ENCODE assay signal across 20 mouse cellular contexts in genomic region chr5:122231431-122231830, GRCm38 (mm10). TPM values are rescaled to one million over a fixed set of nuclear protein-coding genes. Genes with fewer than 3 reads are reported as not detected.
DNase-seq lines count a peak whose midpoint lies in the region; ATAC-seq and TF ChIP-seq lines count a peak whose summit lies in the region.
"Had no signal": no experiment of that assay in that cellular context is flagged by ENCODE, and none has a peak within 500 bp of the region (broad histone marks: within the 10 kb centered on the region; RNA-seq: fewer than 3 reads in every experiment).

No protein-coding gene starts in this region.

- H3K4me3 ChIP-seq in bone marrow, adult 2 months (replicated peaks; ENCODE audit: control insufficient read depth, low read depth, low read length), result no peak overlapping the region
- H3K4me3 ChIP-seq in olfactory bulb, adult 2 months (ENCODE audit: insufficient read depth, low read depth, low read length), result no peak overlapping the region
- H3K4me3 ChIP-seq: embryonic facial prominence, embryonic 10.5 days; forebrain, embryonic 15.5 days; heart, embryonic 10.5 days; kidney, embryonic 15.5 days; liver, embryonic 13.5 days; midbrain, embryonic 10.5 days; stomach, embryonic 15.5 days had no signal

- H3K27ac ChIP-seq in bone marrow, adult 2 months (ENCODE audit: control insufficient read depth, insufficient read depth, low read depth, low read length, poor library complexity), result peak overlapping the region; percentile 22
- peak overlapping the region; percentile 56; the same call in 1 of the 2 replicates for H3K27ac ChIP-seq in olfactory bulb, adult 2 months (ENCODE audit: insufficient read depth, low read depth, low read length)
- H3K27ac ChIP-seq: embryonic facial prominence, embryonic 10.5 days; forebrain, embryonic 15.5 days; heart, embryonic 10.5 days; liver, embryonic 13.5 days; midbrain, embryonic 10.5 days; stomach, embryonic 15.5 days had no signal

- no peak for TF ChIP-seq POLR2A in bone marrow, adult 2 months (IDR thresholded peaks at IDR 0.05; ENCODE audit: borderline replicate concordance, control insufficient read depth, low read depth, low read length)
- no peak for TF ChIP-seq POLR2A in olfactory bulb, adult 2 months (IDR thresholded peaks at IDR 0.05; ENCODE audit: insufficient read depth, low read depth, low read length)

- DNase-seq in CD4-positive, CD25-positive, alpha-beta regulatory T cell, adult 2 months (ENCODE audit: low read depth, low spot score), result peak; percentile 50
- DNase-seq in A20 (ENCODE audit: low read depth, low spot score), result peak; percentile 59
- DNase-seq in right cerebral cortex, postnatal 10 days (ENCODE audit: low spot score in 2 of 2), result no peak
- DNase-seq: adrenal gland, postnatal 14 days; cerebellum, adult 9-11 months; liver, embryonic 13.5 days; lung, embryonic 14.5 days; right cerebral cortex, postnatal 14 days had no signal

- no peak for ATAC-seq in CD4-positive, CD25-positive, alpha-beta regulatory T cell, adult 4 months
- no peak for ATAC-seq in megakaryocyte-erythroid progenitor cell, adult 5-6 weeks (replicated peaks; ENCODE audit: low FRiP score, low TSS enrichment, poor library complexity, severe bottlenecking)
- ATAC-seq: forebrain, embryonic 15.5 days; hindbrain, embryonic 16.5 days; intestine, postnatal 0 days had no signal

- no peak for TF ChIP-seq CTCF in bone marrow, adult 2 months (IDR thresholded peaks at IDR 0.05; ENCODE audit: control insufficient read depth, insufficient read depth, low read length)
- no peak for TF ChIP-seq CTCF in olfactory bulb, adult 2 months (IDR thresholded peaks at IDR 0.05; ENCODE audit: insufficient read depth, low read depth, low read length)

- WGBS in bone marrow, adult 2 months, result 15% methylated on average over 6 of the region's 6 CpGs
- 67% methylated on average over 6 of the region's 6 CpGs for WGBS in olfactory bulb, adult 2 months

- peaks cover 22% of the 10 kb centered on the region for H3K4me1 ChIP-seq in bone marrow, adult 2 months (ENCODE audit: control insufficient read depth, insufficient read depth, low read length)
- H3K4me1 ChIP-seq in olfactory bulb, adult 2 months (ENCODE audit: control insufficient read depth, insufficient read depth, low read length), result peaks cover 53% of the 10 kb centered on the region
- H3K4me1 ChIP-seq: stomach, embryonic 15.5 days had no signal

RNA-seq across cellular contexts. Expression of gene Hvcn1, which starts 24.8 kb away (rescaled TPM):
- 100 to 1,000 TPM in 1 of 2 experiments, 10 to 100 TPM in 1; 51.8 to 108 TPM for polyA plus RNA-seq in CD4-positive, CD25-positive, alpha-beta regulatory T cell, adult 4 months (2017; shearing (Covaris generic))
- polyA plus RNA-seq in bone marrow, adult 2 months (2011; ENCODE audit: insufficient read depth, insufficient read length, low replicate concordance, missing spikeins), result 18.2 and 30.0 TPM in 2 replicates
- not detected in 2 replicates for polyA plus RNA-seq in olfactory bulb, adult 2 months (2012; ENCODE audit: insufficient read depth, insufficient read length, low replicate concordance, missing spikeins)
- total RNA-seq in megakaryocyte-erythroid progenitor cell, adult 5-6 weeks (2014; fragmentation: Nextera tagmentation), result 1.4 and 11.2 TPM in 2 replicates
- total RNA-seq in megakaryocyte-erythroid progenitor cell, adult 5-6 weeks (2017), result 0.38 and 1.4 TPM in 2 replicates

RNA-seq across cellular contexts. Expression of gene Tctn1, which starts 32.8 kb away (rescaled TPM):
- 1 to 10 TPM; 1.1 to 2.0 TPM for polyA plus RNA-seq in CD4-positive, CD25-positive, alpha-beta regulatory T cell, adult 4 months (2017; shearing (Covaris generic))
- polyA plus RNA-seq in bone marrow, adult 2 months (2011; ENCODE audit: insufficient read depth, insufficient read length, low replicate concordance, missing spikeins), result 6.5 and 17.7 TPM in 2 replicates
- polyA plus RNA-seq in olfactory bulb, adult 2 months (2012; ENCODE audit: insufficient read depth, insufficient read length, low replicate concordance, missing spikeins), result not detected in 2 replicates
- 7.6 and 10.4 TPM in 2 replicates for total RNA-seq in megakaryocyte-erythroid progenitor cell, adult 5-6 weeks (2014; fragmentation: Nextera tagmentation)
- total RNA-seq in megakaryocyte-erythroid progenitor cell, adult 5-6 weeks (2017), result 2.5 and 4.2 TPM in 2 replicates

RNA-seq across cellular contexts. Expression of gene Pptc7, which starts 52.7 kb away (rescaled TPM):
- polyA plus RNA-seq in CD4-positive, CD25-positive, alpha-beta regulatory T cell, adult 4 months (2017; shearing (Covaris generic)), result 10 to 100 TPM; 17.8 to 18.7 TPM
- polyA plus RNA-seq in bone marrow, adult 2 months (2011; ENCODE audit: insufficient read depth, insufficient read length, low replicate concordance, missing spikeins), result 5.0 and 7.2 TPM in 2 replicates
- not detected in 2 replicates for polyA plus RNA-seq in olfactory bulb, adult 2 months (2012; ENCODE audit: insufficient read depth, insufficient read length, low replicate concordance, missing spikeins)
- 14.4 and 15.5 TPM in 2 replicates for total RNA-seq in megakaryocyte-erythroid progenitor cell, adult 5-6 weeks (2014; fragmentation: Nextera tagmentation)
- 10.4 and 11.3 TPM in 2 replicates for total RNA-seq in megakaryocyte-erythroid progenitor cell, adult 5-6 weeks (2017)

Comparison
In these comparisons a context has a peak if more than half of its experiments do, and no peak if none do; other contexts are left out.
1. DNase-seq: peak in CD4-positive, CD25-positive, alpha-beta regulatory T cell, adult 2 months (single experiment) and A20 (single experiment); none in right cerebral cortex, postnatal 10 days (0 of 2).